Mouse (Mus musculus) hindbrain, embryonic 13.5 days (tissue): ENCODE results near the gene Nprl2. TPM values are rescaled to one million over a fixed set of nuclear protein-coding genes. Genes with fewer than 3 reads are reported as not detected.
A peak's percentile ranks its signal among the peaks of the same experiment; 100 is the strongest.

Experiments used
- ATAC-seq: fragments of 200-750 bp; cut with Nextera tagmentation; 2 replicates; pipeline ENCODE4 v1.8.0; 2017; ENCODE audit warnings: moderate TSS enrichment; ENCODE audit not compliant: low FRiP score
- H3K27ac ChIP-seq: fragments of 300-500 bp; sonication (generic); 2 replicates; pipeline ENCODE4 v1.5.1; 2015; ENCODE audit warnings: inconsistent platforms, mild to moderate bottlenecking, moderate library complexity
- H3K27me3 ChIP-seq: fragments of 300-500 bp; sonication (generic); 2 replicates; pipeline ENCODE4 v1.6.1; 2015; ENCODE audit warnings: mild to moderate bottlenecking, inconsistent platforms
- H3K36me3 ChIP-seq: fragments of 300-500 bp; sonication (generic); 2 replicates; pipeline ENCODE4 v1.6.1; 2015; ENCODE audit warnings: mild to moderate bottlenecking, inconsistent platforms
- H3K4me1 ChIP-seq: fragments of 300-500 bp; sonication (generic); replicated peaks from 2 replicates; pipeline ENCODE4 v1.6.1; 2015; ENCODE audit warnings: inconsistent platforms
- H3K4me2 ChIP-seq: fragments of 300-500 bp; sonication (generic); 2 replicates; pipeline ENCODE4 v1.6.1; 2015; ENCODE audit warnings: inconsistent platforms, mild to moderate bottlenecking, moderate library complexity
- H3K4me3 ChIP-seq: fragments of 300-500 bp; sonication (generic); 2 replicates; pipeline ENCODE4 v1.5.1; 2015; ENCODE audit warnings: mild to moderate bottlenecking, inconsistent platforms
- H3K9ac ChIP-seq: fragments of 300-500 bp; sonication (generic); 2 replicates; pipeline ENCODE4 v1.6.1; 2015; ENCODE audit warnings: mild to moderate bottlenecking, inconsistent platforms
- H3K9me3 ChIP-seq: fragments of 300-500 bp; sonication (generic); 2 replicates; pipeline ENCODE4 v1.6.1; 2016; ENCODE audit warnings: inconsistent platforms
- WGBS: fragments of 180-500 bp; shearing (Covaris S2); methylation state at CpG from one replicate; pipeline ENCODE4 v1.1.7; 2015; 5-methylcytosine and 5-hydroxymethylcytosine counted together
- polyA plus RNA-seq: library from polyadenylated mRNA; unstranded; fragments of >200 nt; fragmentation: Nextera tagmentation; extraction: Ambion mirVana; gene quantifications from 2 replicates; pipeline ENCODE4 v1.2.1, GENCODE M21; 2015

Nprl2 gene
- polyA plus RNA-seq, 1 experiment from 2014 or later, result 68.6 TPM

DNA sequence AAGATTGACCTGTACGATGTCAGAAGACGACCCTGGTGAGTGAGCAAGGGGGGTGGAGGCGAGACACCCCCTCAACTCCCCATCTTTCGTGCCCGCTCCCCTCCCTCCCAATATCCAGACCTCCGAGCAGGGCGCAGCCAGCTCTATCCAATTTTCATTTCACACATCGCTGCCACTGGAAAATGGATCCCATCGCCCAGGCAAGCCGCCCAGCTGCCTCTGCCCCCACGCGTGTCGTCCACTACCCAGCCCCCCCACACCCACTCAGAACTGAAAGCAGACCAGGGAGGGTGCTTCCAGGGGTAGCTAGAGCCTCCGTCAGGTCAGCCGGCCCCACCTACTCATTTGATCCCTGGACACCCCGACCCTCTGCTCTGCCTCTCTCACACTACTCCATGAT is 29.7 kb upstream of the Nprl2 start:
- H3K9ac ChIP-seq, result no peak overlapping the region
- H3K4me3 ChIP-seq, result no peak overlapping the region
- H3K27ac ChIP-seq, result peak overlapping the region; percentile 89
- H3K4me1 ChIP-seq, result peaks cover 72% of the 10 kb centered on the region
- WGBS, result 31% methylated on average over 16 of the region's 16 CpGs
- no peak for ATAC-seq
- peaks cover 5% of the 10 kb centered on the region for H3K36me3 ChIP-seq
- H3K9me3 ChIP-seq, result no peaks in the 10 kb centered on the region
- H3K27me3 ChIP-seq, result no peaks in the 10 kb centered on the region
- H3K4me2 ChIP-seq, result no peak overlapping the region

DNA sequence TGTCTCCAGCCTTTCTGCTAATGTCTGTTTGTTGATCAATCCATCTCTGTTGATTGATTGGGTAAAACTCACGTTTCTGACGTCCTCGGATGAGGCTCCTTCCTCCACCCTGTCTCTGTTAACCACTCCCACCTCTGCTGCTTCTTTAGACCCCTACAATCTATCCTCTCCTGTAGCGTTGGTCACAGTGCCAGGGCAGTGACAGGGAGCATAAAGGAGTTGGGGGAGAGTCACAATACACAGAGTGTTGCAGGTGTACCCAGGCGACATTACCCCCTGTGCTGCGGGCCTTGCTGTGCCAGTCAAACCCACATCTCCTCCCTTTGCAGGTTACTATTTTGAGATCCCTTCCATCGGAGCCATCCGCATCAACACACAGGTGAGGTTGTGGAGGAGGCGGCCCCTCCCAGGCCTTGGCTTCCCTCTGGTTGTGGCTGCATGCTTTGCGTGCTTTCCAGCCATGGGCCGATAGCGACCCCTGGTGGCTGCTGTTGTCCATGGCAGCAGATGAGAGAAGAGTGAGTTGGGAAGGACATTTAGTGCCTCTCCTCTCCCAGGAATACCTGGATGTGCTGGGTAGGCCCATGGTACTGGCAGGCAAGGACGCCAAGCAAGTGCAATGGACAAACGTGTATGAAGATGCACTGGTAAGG is 27.6 kb upstream of the Nprl2 start:
- Histone ChIP-seq H3K36me3 (peaks cover 18% of the 10 kb centered on the region), H3K9ac (peak overlapping the region; percentile 51), H3K27me3 (0 out of 2 replicates have a peak, but pooled peaks cover 3% of the 10 kb centered on the region), H3K9me3 (no peaks in the 10 kb centered on the region), H3K4me1 (peaks cover 51% of the 10 kb centered on the region), H3K4me2 (no peak overlapping the region), H3K27ac (peak overlapping the region; percentile 89), H3K4me3 (no peak overlapping the region)
- 16% methylated on average over 14 of the region's 14 CpGs for WGBS
- 0 out of 2 replicates have a peak, but pooled peaks have one; percentile 34 for ATAC-seq

DNA sequence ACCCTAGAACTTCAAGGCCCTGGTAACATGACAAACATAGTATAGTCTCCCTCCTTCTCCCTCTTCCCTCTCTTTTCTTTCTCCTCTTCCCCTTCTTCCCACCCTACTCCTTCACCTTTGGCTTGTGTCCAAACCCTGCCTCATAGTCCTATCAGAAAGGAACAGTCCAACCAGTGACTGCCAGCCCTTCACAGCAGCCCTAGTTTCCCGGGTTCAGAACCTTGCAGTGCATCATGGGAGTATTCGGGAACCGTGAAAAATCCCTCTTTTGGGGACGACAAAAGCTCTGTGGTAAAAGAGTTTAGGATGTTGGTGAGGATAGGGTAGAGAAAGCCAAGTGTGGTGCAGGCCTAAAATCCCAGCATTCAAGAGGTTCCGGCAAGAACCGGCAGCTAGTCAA is 21.7 kb upstream of the Nprl2 start:
- Histone ChIP-seq H3K27ac (peak overlapping the region; percentile 9; the same call in 1 of the 2 replicates), H3K4me2 (no peak overlapping the region), H3K4me3 (no peak overlapping the region), H3K9ac (no peak overlapping the region), H3K36me3 (peaks cover 35% of the 10 kb centered on the region), H3K4me1 (peaks cover 28% of the 10 kb centered on the region), H3K27me3 (peaks cover 22% of the 10 kb centered on the region), H3K9me3 (no peaks in the 10 kb centered on the region)
- WGBS, result 36% methylated on average over 6 of the region's 6 CpGs
- ATAC-seq, result no peak

DNA sequence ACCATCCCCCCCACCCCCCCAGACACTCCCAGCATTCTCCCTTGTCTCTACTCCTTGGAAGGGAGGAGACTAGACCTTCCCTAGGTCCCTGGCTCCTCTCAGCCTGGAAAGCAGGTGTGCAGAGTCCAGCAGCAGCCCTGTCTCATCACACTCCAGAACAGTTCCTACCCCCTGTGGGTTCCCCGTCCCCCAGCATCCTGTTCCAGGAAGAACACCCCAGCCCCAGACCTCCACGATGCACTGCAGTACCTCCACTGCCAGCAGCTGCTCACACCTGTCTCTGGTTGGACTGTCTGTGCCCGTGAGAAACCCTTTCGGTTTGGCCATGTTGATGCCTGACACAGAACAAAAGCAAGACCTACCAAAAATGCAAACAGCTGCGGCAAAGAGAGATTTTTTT is 20.8 kb upstream of the Nprl2 start:
- ATAC-seq, result no peak
- 62% methylated on average over 5 of the region's 5 CpGs for WGBS
- no peak overlapping the region for H3K4me2 ChIP-seq
- H3K27ac ChIP-seq, result 0 out of 2 replicates have a peak overlapping the region, but pooled peaks have one; percentile 9
- H3K9ac ChIP-seq, result 0 out of 2 replicates have a peak overlapping the region, but pooled peaks have one; percentile 53
- H3K27me3 ChIP-seq, result peaks cover 31% of the 10 kb centered on the region
- H3K4me3 ChIP-seq, result no peak overlapping the region
- peaks cover 43% of the 10 kb centered on the region for H3K36me3 ChIP-seq
- peaks cover 29% of the 10 kb centered on the region for H3K4me1 ChIP-seq
- H3K9me3 ChIP-seq, result no peaks in the 10 kb centered on the region

DNA sequence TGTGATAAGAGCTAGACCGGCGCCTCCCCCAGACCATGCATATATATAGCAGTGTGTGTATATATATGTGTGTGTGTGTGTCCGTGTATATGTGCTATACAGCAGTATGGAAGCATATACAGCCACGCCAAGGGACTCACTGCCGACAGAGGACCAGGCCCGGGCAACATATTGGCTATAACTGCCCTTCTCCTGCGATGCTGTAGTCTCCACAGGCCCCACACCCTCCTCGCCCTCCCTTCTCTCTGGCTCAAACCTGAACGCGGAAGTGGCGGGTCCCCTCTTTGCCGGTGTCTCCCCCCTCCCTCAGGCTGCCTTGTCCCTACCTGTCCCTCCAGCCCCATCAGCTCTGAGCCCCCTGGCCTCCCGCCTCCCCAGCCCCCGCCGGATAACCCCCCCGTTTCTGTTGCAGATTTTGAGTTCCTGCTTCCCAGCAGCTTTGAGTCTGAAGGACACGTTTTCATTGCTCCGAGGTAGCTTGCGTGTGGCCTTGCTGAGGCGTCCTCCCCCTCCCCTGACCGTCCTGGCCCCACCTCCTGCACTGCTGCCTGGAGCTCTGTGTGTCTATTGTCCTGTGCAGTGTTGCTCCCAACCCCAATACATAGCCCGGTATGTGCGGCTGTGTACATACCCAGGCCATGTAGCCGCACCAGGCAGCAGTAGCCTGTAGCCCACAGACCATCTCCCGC is 20.2 kb upstream of the Nprl2 start:
- 24% methylated on average over 25 of the region's 25 CpGs for WGBS

DNA sequence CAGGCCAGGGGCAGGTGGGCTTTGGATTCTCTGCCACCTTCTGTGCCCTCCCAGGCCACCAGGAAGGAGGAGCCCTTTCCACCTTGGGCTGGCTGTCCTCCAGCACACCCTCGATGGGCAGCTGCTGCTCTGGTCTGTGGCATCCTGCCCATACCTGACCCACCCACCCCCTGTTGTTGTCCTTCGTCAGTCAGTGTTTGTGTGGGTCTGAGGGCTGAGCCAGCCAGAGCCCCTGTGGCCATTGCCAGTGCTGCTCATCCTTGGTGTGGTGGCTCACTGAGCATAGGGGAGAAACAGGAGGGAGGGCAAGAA is 19.7 kb upstream of the Nprl2 start:
- Histone ChIP-seq H3K27me3 (peaks cover 42% of the 10 kb centered on the region), H3K27ac (peak overlapping the region; percentile 52), H3K4me1 (peaks cover 41% of the 10 kb centered on the region), H3K36me3 (peaks cover 38% of the 10 kb centered on the region), H3K9me3 (no peaks in the 10 kb centered on the region), H3K4me3 (no peak overlapping the region), H3K4me2 (peak overlapping the region; percentile 19; the same call in 1 of the 2 replicates), H3K9ac (peak overlapping the region; percentile 53; the same call in 1 of the 2 replicates)
- 27% methylated on average over 2 of the region's 2 CpGs for WGBS
- ATAC-seq, result no peak

More for the DNA sequence above, 20.2 kb upstream of the Nprl2 start:
- no peak for ATAC-seq
- H3K36me3 ChIP-seq, result peaks cover 40% of the 10 kb centered on the region
- peak overlapping the region; percentile 53; the same call in 1 of the 2 replicates for H3K9ac ChIP-seq
- peak overlapping the region; percentile 52 for H3K27ac ChIP-seq
- peaks cover 36% of the 10 kb centered on the region for H3K4me1 ChIP-seq
- peaks cover 37% of the 10 kb centered on the region for H3K27me3 ChIP-seq
- no peaks in the 10 kb centered on the region for H3K9me3 ChIP-seq
- H3K4me3 ChIP-seq, result no peak overlapping the region
- peak overlapping the region; percentile 19; the same call in 1 of the 2 replicates for H3K4me2 ChIP-seq

DNA sequence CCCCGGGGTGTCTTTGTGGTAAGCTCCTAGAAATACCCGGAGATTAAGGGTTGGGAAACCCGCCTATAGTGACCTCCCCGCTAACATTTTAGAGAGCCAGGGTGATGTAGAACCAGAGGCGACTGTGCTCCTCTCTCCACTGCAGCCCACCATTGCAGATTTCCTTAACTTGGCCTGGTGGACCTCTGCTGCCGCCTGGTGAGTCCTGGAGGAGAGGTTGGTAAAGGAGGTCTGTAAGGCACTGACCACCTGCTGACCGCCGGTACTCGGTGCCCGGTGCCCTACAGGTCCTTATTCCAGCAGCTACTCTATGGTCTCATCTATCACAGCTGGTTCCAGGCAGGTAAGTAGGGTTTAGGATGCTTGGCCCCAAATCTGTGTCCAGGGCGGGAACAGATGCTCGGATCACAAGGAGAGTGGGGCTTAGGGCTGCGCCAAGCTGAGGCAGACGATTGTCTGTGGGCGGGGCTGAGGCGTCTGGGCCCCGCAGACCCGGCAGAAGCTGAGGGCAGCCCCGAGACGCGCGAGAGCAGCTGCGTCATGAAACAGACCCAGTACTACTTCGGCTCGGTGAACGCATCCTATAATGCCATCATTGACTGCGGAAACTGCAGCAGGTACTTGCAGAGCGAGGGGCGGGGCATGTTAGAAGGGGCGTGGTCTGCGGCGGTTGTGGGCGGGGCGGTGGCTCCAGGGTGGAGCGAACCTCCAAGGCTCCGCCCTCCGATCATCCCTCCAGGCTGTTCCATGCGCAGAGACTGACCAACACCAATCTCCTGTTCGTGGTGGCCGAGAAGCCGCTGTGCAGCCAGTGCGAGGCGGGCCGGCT is 15.6 kb upstream of the Nprl2 start:
- no peaks in the 10 kb centered on the region for H3K9me3 ChIP-seq

DNA sequence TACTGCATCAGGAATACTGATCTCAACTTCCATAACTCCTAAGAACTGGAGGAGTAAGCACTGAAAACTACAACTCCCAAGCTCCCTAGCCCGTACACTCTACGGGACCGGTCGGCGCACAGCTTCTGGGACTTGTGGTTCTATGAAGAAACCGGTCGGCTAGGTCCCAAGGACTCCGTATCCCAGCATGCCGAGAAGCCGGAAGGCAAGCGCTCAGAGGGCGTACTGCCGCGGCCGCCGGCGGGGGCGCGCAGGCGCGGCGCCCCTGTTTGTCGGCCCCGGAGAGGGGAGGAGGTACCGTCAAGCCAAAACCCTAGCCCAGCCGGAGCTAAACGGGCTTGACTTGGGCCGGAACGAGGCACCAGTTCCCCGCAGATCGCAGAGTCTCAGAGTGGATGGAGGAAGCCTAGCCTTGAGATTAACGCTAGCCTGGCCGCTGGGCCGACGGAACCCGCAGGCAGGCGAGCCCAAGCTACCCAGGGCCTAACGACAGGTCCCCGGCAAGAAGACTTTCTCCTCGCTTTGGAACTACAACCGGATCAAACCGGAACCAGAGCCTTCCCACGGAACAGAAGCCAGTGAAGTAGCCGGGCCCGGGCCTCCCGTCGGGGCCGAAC is 8.1 kb upstream of the Nprl2 start, which contains the start of gene Tmem115:
Gene Tmem115, plus strand, starts transcription at position 155 of the 617 bp plus-strand sequence.
- Histone ChIP-seq H3K36me3 (peaks cover 17% of the 10 kb centered on the region), H3K4me1 (peaks cover 40% of the 10 kb centered on the region), H3K9me3 (no peaks in the 10 kb centered on the region), H3K9ac (peak within 1 kb of the TSS; percentile 93), H3K27ac (peak within 1 kb of the TSS; percentile 78), H3K4me2 (peak within 1 kb of the TSS; percentile 100), H3K4me3 (peak within 1 kb of the TSS; percentile 93), H3K27me3 (0 out of 2 replicates have a peak, but pooled peaks cover 5% of the 10 kb centered on the region)
- ATAC-seq, result peak; percentile 98
- WGBS, result under 1% methylated on average over 48 of the region's 48 CpGs

More for the DNA sequence above, 15.6 kb upstream of the Nprl2 start:
- Histone ChIP-seq H3K36me3 (peaks cover 28% of the 10 kb centered on the region), H3K4me2 (peak overlapping the region; percentile 46), H3K27me3 (peaks cover 58% of the 10 kb centered on the region), H3K4me1 (peaks cover 27% of the 10 kb centered on the region), H3K27ac (no peak overlapping the region), H3K4me3 (peak overlapping the region; percentile 26), H3K9ac (peak overlapping the region; percentile 55)
- no peak; the same call in 1 of the 2 replicates for ATAC-seq
- WGBS, result 7% methylated on average over 42 of the region's 44 CpGs

DNA sequence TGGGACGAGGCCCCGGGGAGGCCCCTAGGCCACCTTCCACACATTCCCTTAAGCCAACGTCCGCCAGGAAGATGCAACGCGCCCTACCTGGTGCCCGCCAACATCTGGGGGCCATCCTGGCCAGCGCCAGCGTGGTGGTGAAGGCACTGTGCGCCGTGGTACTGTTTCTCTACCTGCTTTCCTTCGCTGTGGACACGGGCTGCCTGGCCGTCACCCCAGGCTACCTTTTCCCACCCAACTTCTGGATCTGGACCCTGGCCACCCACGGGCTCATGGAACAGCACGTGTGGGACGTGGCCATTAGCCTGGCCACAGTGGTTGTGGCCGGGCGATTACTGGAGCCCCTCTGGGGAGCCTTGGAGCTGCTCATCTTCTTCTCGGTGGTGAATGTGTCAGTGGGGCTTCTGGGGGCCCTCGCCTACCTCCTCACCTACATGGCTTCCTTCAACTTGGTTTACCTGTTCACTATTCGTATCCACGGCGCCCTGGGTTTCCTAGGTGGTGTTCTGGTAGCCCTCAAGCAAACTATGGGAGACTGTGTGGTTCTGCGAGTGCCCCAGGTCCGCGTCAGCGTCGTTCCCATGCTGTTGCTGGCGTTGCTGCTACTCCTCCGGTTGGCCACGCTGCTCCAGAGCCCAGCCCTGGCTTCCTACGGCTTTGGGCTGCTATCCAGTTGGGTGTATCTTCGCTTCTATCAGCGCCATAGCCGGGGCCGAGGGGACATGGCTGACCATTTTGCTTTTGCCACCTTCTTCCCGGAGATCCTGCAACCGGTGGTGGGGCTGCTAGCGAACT is 7.4 kb upstream of the Nprl2 start:
- H3K9me3 ChIP-seq, result no peaks in the 10 kb centered on the region
- peak overlapping the region; percentile 78 for H3K27ac ChIP-seq

DNA sequence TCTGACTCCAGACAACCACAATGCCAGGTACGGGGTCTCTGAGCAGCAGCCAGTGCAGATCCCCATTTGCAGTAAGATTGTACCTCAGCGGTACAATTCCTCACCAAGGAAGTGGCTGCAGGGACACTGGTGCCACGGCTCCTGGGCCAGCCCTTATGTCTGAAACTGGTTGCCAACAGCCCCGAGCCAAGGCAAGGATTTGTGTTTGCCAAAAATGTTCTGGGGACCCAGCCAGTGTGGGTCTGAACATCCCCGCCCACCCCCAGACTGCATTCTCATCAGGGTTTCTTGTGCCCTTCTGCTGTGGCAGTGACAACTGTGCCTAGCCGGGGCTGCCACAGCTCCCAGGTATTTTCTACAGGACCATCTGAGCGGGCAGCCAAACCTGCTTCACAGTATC is 3.8 kb upstream of the Nprl2 start:
- H3K27ac ChIP-seq, result no peak overlapping the region
- 95% methylated on average over 7 of the region's 7 CpGs for WGBS
- no peak overlapping the region for H3K4me3 ChIP-seq
- ATAC-seq, result no peak
- H3K4me1 ChIP-seq, result peaks cover 67% of the 10 kb centered on the region
- H3K9ac ChIP-seq, result no peak overlapping the region
- H3K36me3 ChIP-seq, result peaks cover 32% of the 10 kb centered on the region
- no peaks in the 10 kb centered on the region for H3K9me3 ChIP-seq
- no peaks in the 10 kb centered on the region for H3K27me3 ChIP-seq
- H3K4me2 ChIP-seq, result no peak overlapping the region; the same call in 1 of the 2 replicates

More for the DNA sequence above, 7.4 kb upstream of the Nprl2 start:
- peaks cover 40% of the 10 kb centered on the region for H3K4me1 ChIP-seq
- peak overlapping the region; percentile 93 for H3K4me3 ChIP-seq
- peak overlapping the region; percentile 93 for H3K9ac ChIP-seq
- 0 out of 2 replicates have a peak, but pooled peaks cover 5% of the 10 kb centered on the region for H3K27me3 ChIP-seq
- peak; percentile 38; the same call in 1 of the 2 replicates for ATAC-seq
- H3K36me3 ChIP-seq, result peaks cover 24% of the 10 kb centered on the region
- WGBS, result under 1% methylated on average over 40 of the region's 40 CpGs
- H3K4me2 ChIP-seq, result peak overlapping the region; percentile 100

DNA sequence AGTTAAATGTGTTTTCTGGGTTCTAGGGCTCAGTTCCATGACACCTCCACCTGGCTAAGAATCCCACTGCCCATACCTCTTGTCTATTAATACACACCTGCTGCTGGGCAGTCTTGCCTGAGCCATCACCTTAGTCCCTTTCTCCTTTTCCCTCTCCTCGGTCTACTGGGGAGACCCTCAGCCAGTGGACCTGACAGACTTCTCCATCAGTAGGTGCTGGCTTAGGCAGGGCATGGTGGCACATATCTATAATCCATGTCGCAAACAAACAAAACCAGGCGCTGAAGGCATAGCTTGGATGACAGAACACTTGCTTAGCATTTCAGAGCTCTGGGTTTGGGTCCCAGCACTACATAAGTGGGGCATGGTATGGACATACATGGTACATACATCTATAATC is 3.3 kb upstream of the Nprl2 start:
- H3K4me2 ChIP-seq, result no peak overlapping the region
- H3K9me3 ChIP-seq, result no peaks in the 10 kb centered on the region
- H3K4me3 ChIP-seq, result no peak overlapping the region
- H3K4me1 ChIP-seq, result peaks cover 67% of the 10 kb centered on the region
- no peak overlapping the region for H3K27ac ChIP-seq
- peaks cover 36% of the 10 kb centered on the region for H3K36me3 ChIP-seq
- 97% methylated on average over 3 of the region's 3 CpGs for WGBS
- no peak for ATAC-seq
- no peaks in the 10 kb centered on the region for H3K27me3 ChIP-seq
- no peak overlapping the region for H3K9ac ChIP-seq
